Mouse (Mus musculus): ENCODE results near the gene Slc35e2.

DNA sequence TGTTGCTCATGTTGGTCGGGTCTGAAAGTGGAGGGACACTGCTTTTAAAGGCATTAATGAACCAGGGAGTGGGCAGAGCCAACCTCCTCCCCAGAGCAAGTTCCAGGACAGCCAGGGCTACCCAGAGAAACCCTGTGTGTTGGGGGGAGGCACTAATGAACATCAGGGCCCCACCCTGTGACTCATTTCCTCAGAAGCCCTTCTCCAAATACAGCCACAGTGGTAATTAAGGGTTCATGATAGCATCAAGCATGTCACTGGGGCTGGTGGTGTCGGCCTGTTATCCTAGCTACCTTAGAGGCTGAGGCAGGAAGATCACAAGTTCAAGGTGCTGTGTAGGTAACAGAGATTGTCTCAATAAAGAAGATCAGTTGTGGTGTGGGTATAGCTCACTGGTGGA is 29.8 kb upstream of the Slc35e2 start:
- TF ChIP-seq CTCF (IDR thresholded peaks at IDR 0.05; ENCODE audit: low read depth, low read length) (no peak), POLR2A (IDR thresholded peaks at IDR 0.05; ENCODE audit: insufficient read depth, low read length) (no peak), EP300 (IDR thresholded peaks at IDR 0.05; ENCODE audit: insufficient read depth, low read depth, low read length) (no peak)
